Mouse (Mus musculus) liver, postnatal 0 days (tissue): Measurements from ENCODE around the gene Crtc2. TPM values are rescaled to one million over a fixed set of nuclear protein-coding genes. Genes with fewer than 3 reads are reported as not detected.
"Not testable (repeated sequence)": the region's sequence is repeated elsewhere in the genome, so short reads cannot be mapped to it uniquely, and the experiment has no call there.

Source experiments
- ATAC-seq: fragments of 200-750 bp; cut with Nextera tagmentation; 2 replicates; pipeline ENCODE4 v1.8.0; 2017; ENCODE audit warnings: mild to moderate bottlenecking, moderate library complexity
- DNase-seq: peaks from one replicate; pipeline ENCODE4 v3.0.0-alpha.2; 2016
- H3K27ac ChIP-seq: fragments of 300-500 bp; sonication (generic); 2 replicates; pipeline ENCODE4 v1.5.1; 2014; ENCODE audit warnings: antibody characterized with exemption, moderate library complexity, mild to moderate bottlenecking, low read depth
- H3K27me3 ChIP-seq: fragments of 300-500 bp; sonication (generic); 2 replicates; pipeline ENCODE4 v1.6.1; 2014; ENCODE audit warnings: low read length, control low read depth, mixed read lengths; ENCODE audit not compliant: insufficient read depth
- H3K36me3 ChIP-seq: fragments of 300-500 bp; sonication (generic); replicated peaks from 2 replicates; pipeline ENCODE4 v1.6.1; 2014; ENCODE audit warnings: mild to moderate bottlenecking, control low read depth, low read length, moderate library complexity, mixed read lengths; ENCODE audit not compliant: insufficient read depth
- H3K4me1 ChIP-seq: fragments of 300-500 bp; sonication (generic); 2 replicates; pipeline ENCODE4 v1.6.1; 2014; ENCODE audit warnings: antibody characterized with exemption, mild to moderate bottlenecking, control low read depth; ENCODE audit not compliant: insufficient read depth
- H3K4me2 ChIP-seq: fragments of 300-500 bp; sonication (generic); 2 replicates; pipeline ENCODE4 v1.6.1; 2014; ENCODE audit warnings: low read depth, mild to moderate bottlenecking, low read length, moderate library complexity, mixed read lengths
- H3K4me3 ChIP-seq: fragments of 300-500 bp; sonication (generic); 2 replicates; pipeline ENCODE4 v1.5.1; 2014; ENCODE audit warnings: low read depth, low read length
- H3K9ac ChIP-seq: fragments of 300-500 bp; sonication (generic); replicated peaks from 2 replicates; pipeline ENCODE4 v1.6.1; 2014; ENCODE audit warnings: mild to moderate bottlenecking, moderate library complexity
- H3K9me3 ChIP-seq: fragments of 300-500 bp; sonication (generic); 2 replicates; pipeline ENCODE4 v1.6.1; 2016; ENCODE audit warnings: mild to moderate bottlenecking, control low read depth, low read length, mixed read lengths
- CTCF ChIP-seq: sonication (generic); IDR thresholded peaks from 2 replicates; pipeline ENCODE4 v1.5.1; 2016; ENCODE audit warnings: antibody characterized with exemption, low read depth
- EP300 ChIP-seq: IDR thresholded peaks from 2 replicates; pipeline ENCODE4 v1.6.1; 2016; ENCODE audit warnings: antibody characterized with exemption, low read depth, mild to moderate bottlenecking
- WGBS: fragments of 180-500 bp; shearing (Covaris S2); extraction: QIAGEN DNeasy Blood & Tissue Kit; methylation state at CpG from one replicate; pipeline ENCODE4 v1.1.7; 2014; ENCODE audit not compliant: insufficient replicate concordance; 5-methylcytosine and 5-hydroxymethylcytosine counted together
- polyA plus RNA-seq: library from polyadenylated mRNA; unstranded; fragments of >200 nt; fragmentation: Nextera tagmentation; extraction: Ambion mirVana; gene quantifications from 2 replicates; pipeline ENCODE4 v1.2.1, GENCODE M21; 2015

Crtc2 gene
- polyA plus RNA-seq, 1 experiment from 2014 or later: 6.6 TPM

GRCm38 (mm10) chr3:90280708-90281107 lies 26.7 kb downstream of the Crtc2 start:
- no peak overlapping the region for H3K4me2 ChIP-seq
- peaks cover 37% of the 10 kb centered on the region for H3K36me3 ChIP-seq
- H3K4me3 ChIP-seq: no peak overlapping the region
- no peaks in the 10 kb centered on the region for H3K27me3 ChIP-seq
- DNase-seq: no peak
- H3K9ac ChIP-seq: no peak overlapping the region
- WGBS: 89% methylated on average over 9 of the region's 9 CpGs
- TF ChIP-seq CTCF: no peak
- TF ChIP-seq EP300: no peak
- H3K4me1 ChIP-seq: no peaks in the 10 kb centered on the region
- no peaks in the 10 kb centered on the region for H3K9me3 ChIP-seq
- H3K27ac ChIP-seq: no peak overlapping the region
- ATAC-seq: no peak

GRCm38 (mm10) chr3:90284150-90284549 lies 30.2 kb downstream of the Crtc2 start:
- H3K36me3 ChIP-seq: peaks cover 14% of the 10 kb centered on the region; the same call in 1 of the 2 replicates
- H3K9me3 ChIP-seq: no peaks in the 10 kb centered on the region
- H3K4me1 ChIP-seq: no peaks in the 10 kb centered on the region
- H3K4me3 ChIP-seq: no peak overlapping the region
- TF ChIP-seq EP300: no peak
- peak; percentile 28 for TF ChIP-seq CTCF
- DNase-seq: no peak
- no peak overlapping the region for H3K9ac ChIP-seq
- no peak overlapping the region for H3K4me2 ChIP-seq
- no peak overlapping the region for H3K27ac ChIP-seq
- H3K27me3 ChIP-seq: no peaks in the 10 kb centered on the region
- 85% methylated on average over 2 of the region's 2 CpGs for WGBS
- no peak for ATAC-seq

- WGBS: 65% methylated on average over 2 of the region's 3 CpGs
- H3K4me1 ChIP-seq, H3K27ac ChIP-seq, H3K36me3 ChIP-seq, H3K27me3 ChIP-seq, ATAC-seq, DNase-seq, H3K9ac ChIP-seq, H3K4me2 ChIP-seq, H3K4me3 ChIP-seq, H3K9me3 ChIP-seq: not testable (repeated sequence)
Observed at GRCm38 (mm10) chr3:90289403-90289802, 35.4 kb downstream of the Crtc2 start.

- Histone ChIP-seq H3K4me2 (no peak overlapping the region), H3K4me3 (no peak overlapping the region), H3K9ac (no peak overlapping the region), H3K27ac (no peak overlapping the region), H3K4me1 (peaks cover 20% of the 10 kb centered on the region), H3K27me3 (no peaks in the 10 kb centered on the region), H3K36me3 (no peaks in the 10 kb centered on the region), H3K9me3 (no peaks in the 10 kb centered on the region)
- WGBS: 84% methylated on average over 1 of the region's 1 CpGs
- no peak for TF ChIP-seq EP300
- peak; percentile 30; the same call in 1 of the 2 replicates for TF ChIP-seq CTCF
- ATAC-seq: no peak
- no peak for DNase-seq
Observed at GRCm38 (mm10) chr3:90290602-90291001, 36.6 kb downstream of the Crtc2 start.

- H3K4me2 ChIP-seq: peak overlapping the region; percentile 84
- peak overlapping the region; percentile 90 for H3K4me3 ChIP-seq
- 0 out of 2 replicates have a peak, but pooled peaks cover 3% of the 10 kb centered on the region for H3K36me3 ChIP-seq
- peak overlapping the region; percentile 68 for H3K9ac ChIP-seq
- DNase-seq (no peak), ATAC-seq (no peak)
- no peaks in the 10 kb centered on the region for H3K27me3 ChIP-seq
- no peak for TF ChIP-seq CTCF
- TF ChIP-seq EP300: no peak
- peaks cover 20% of the 10 kb centered on the region for H3K4me1 ChIP-seq
- H3K27ac ChIP-seq: peak overlapping the region; percentile 99
- WGBS: 23% methylated on average over 2 of the region's 2 CpGs
- H3K9me3 ChIP-seq: no peaks in the 10 kb centered on the region
Observed at GRCm38 (mm10) chr3:90291982-90292344, 38.0 kb downstream of the Crtc2 start.

GRCm38 (mm10) chr3:90292345-90293275 lies 38.6 kb downstream of the Crtc2 start, which contains the start of gene Gatad2b:
Gene Gatad2b (plus strand): TSS chr3:90293178.
- Histone ChIP-seq H3K27me3 (no peaks in the 10 kb centered on the region), H3K27ac (peak within 1 kb of the TSS; percentile 99), H3K4me2 (peak within 1 kb of the TSS; percentile 84), H3K36me3 (0 out of 2 replicates have a peak, but pooled peaks cover 3% of the 10 kb centered on the region), H3K4me3 (peak within 1 kb of the TSS; percentile 90), H3K9me3 (no peaks in the 10 kb centered on the region), H3K4me1 (peaks cover 20% of the 10 kb centered on the region), H3K9ac (peak within 1 kb of the TSS; percentile 95)
- DNase-seq: peak; percentile 98
- ATAC-seq: peak; percentile 97
- TF ChIP-seq CTCF (no peak), EP300 (peak; percentile 70)
- under 1% methylated on average over 39 of the region's 47 CpGs for WGBS
